Mouse (Mus musculus) B cell, adult 62 days (primary cell): ENCODE data around the gene Ppp1r11. TPM values are rescaled to one million over a fixed set of nuclear protein-coding genes. Genes with fewer than 3 reads are reported as not detected.

ENCODE experiments used
- total RNA-seq: library from RNA; stranded (reverse); gene quantifications from 4 replicates; pipeline ENCODE4 v1.2.4, GENCODE M21; 2023

Ppp1r11 gene
- 96.5 to 112 TPM (median 98.9 TPM) in 4 replicates for total RNA-seq

GRCm38 (mm10) chr17:36950981-36951947 lies at the start of gene Ppp1r11:
Gene Ppp1r11 (minus strand): TSS chr17:36951741.

DNA sequence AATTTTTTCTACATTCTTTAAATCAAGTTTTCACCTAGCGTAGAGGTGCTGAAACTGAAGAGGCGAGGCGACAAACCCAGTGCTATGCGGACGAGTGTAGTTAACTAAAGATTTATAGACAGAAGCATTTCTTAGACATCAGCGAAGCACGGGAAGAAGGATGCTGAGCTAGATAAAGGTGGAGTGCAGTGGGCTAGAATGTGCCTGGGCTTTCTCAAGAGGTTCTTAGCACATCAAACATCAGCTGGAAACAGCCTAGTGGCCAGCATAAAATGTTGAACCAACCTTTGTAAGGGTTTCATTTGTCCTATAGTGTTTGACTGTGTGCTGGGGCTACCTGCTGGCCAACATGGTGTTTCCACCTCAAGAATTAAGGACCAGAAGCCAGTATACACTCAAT lies 49.3 kb upstream of the Ppp1r11 start, which contains the start of gene Zfp57:
Gene Zfp57 (plus strand): TSS at position 301 of the 400 bp plus-strand sequence.

GRCm38 (mm10) chr17:36989437-36989836 lies 37.9 kb upstream of the Ppp1r11 start, which contains the start of gene H2-M5:
Gene H2-M5 (minus strand): TSS chr17:36989537.

GRCm38 (mm10) chr17:36981221-36981813 lies 29.8 kb upstream of the Ppp1r11 start, which contains the start of gene 2410137M14Rik:
Gene 2410137M14Rik (minus strand): TSS chr17:36981237.

GRCm38 (mm10) chr17:36957999-36958743 lies 6.6 kb upstream of the Ppp1r11 start, which contains the start of the genes Znrd1 and Znrd1as:
Gene Znrd1 (minus strand): TSS chr17:36958559.
Gene Znrd1as (plus strand): TSS chr17:36958592.

DNA sequence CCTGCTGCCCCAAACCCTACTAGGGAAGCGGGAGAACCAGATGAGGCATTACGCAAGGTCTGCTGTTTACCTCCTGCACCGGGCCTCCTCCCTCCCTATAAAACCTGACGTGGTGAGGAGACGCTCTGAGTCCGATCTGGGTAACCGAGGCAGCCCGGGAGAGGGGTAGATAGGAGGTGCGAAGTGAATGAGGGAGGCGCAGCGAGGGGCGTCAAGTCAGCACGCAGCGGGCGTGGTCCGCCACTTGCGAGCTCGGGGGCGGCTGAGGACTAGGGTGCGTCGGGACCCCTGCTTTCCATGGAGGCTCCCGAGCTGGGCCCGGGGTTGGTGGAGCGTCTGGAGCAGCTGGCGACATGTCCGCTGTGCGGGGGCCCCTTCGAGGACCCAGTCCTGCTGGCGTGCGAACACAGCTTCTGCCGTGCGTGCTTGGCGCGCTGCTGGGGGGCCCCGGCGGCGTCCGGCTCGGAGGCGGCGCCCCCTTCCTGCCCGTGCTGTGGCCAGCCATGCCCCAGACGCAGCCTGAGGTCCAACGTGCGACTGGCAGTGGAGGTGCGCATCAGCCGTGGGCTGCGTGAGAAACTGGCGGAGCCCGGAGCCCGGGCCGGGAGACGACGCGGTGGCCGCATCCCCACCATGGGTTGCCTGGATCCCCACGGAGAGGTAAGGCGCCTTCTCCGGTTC lies 8.6 kb downstream of the Ppp1r11 start, which contains the start of gene Rnf39:
Gene Rnf39 (plus strand): TSS at position 128 of the 681 bp plus-strand sequence.

Other genes starting within 250 kb of the Ppp1r11 start
- not detected in 4 replicates for gene H2-M10.5, start 178.8 kb downstream of the Ppp1r11 start, total RNA-seq
- gene H2-M10.6, start 139.6 kb downstream of the Ppp1r11 start, total RNA-seq = not detected in 4 replicates
- 179 to 202 TPM (median 188 TPM) in 4 replicates for gene Trim26, start 114.6 kb downstream of the Ppp1r11 start, total RNA-seq
- not detected in 4 replicates for gene Trim15, start 84.5 kb downstream of the Ppp1r11 start, total RNA-seq
- gene Trim10, start 82.2 kb downstream of the Ppp1r11 start, total RNA-seq = 0.25 to 0.35 TPM in 2 of 4 replicates, not detected in the others
- not detected in 4 replicates for gene Trim40, start 61.6 kb downstream of the Ppp1r11 start, total RNA-seq
- not detected in 4 replicates for gene Trim31, start 53.6 kb downstream of the Ppp1r11 start, total RNA-seq
- gene Rnf39, start 8.8 kb downstream of the Ppp1r11 start, total RNA-seq = not detected in 4 replicates
- 74.9 to 82.2 TPM (median 80.0 TPM) in 4 replicates for gene Znrd1, start 6.8 kb upstream of the Ppp1r11 start, total RNA-seq
- gene Znrd1as, start 6.9 kb upstream of the Ppp1r11 start, total RNA-seq = 1.0 to 2.7 TPM (median 1.3 TPM) in 4 replicates
- gene 2410137M14Rik, start 29.5 kb upstream of the Ppp1r11 start, total RNA-seq = not detected in 4 replicates
- not detected in 4 replicates for gene H2-M5, start 37.8 kb upstream of the Ppp1r11 start, total RNA-seq
- not detected in 4 replicates for gene Zfp57, start 49.4 kb upstream of the Ppp1r11 start, total RNA-seq
- gene Mog, start 71.7 kb upstream of the Ppp1r11 start, total RNA-seq = not detected in 4 replicates
- gene Gabbr1, start 94.2 kb upstream of the Ppp1r11 start, total RNA-seq = 63.3 to 72.7 TPM (median 66.7 TPM) in 4 replicates
- 0.21 TPM in 1 of 4 replicates, not detected in the others for gene Olfr90, start 136.8 kb upstream of the Ppp1r11 start, total RNA-seq
- not detected in 4 replicates for gene Olfr91, start 146.5 kb upstream of the Ppp1r11 start, total RNA-seq
- not detected in 4 replicates for gene Olfr92, start 168.3 kb upstream of the Ppp1r11 start, total RNA-seq
- gene Olfr93, start 209.8 kb upstream of the Ppp1r11 start, total RNA-seq = not detected in 4 replicates
- gene Ubd, start 242.2 kb upstream of the Ppp1r11 start, total RNA-seq = 0.89 TPM in 1 of 4 replicates, not detected in the others
- not detected in 4 replicates for gene Olfr94, start 249.3 kb upstream of the Ppp1r11 start, total RNA-seq